Mouse (Mus musculus) spleen, embryonic (tissue): Measurements from ENCODE around the gene P2ry14.
"Not testable (repeated sequence)": the region's sequence is repeated elsewhere in the genome, so short reads cannot be mapped to it uniquely, and the experiment has no call there.

Source experiments
- CTCF ChIA-PET: fragments of 350-600 bp; sonication (Branson Sonifier 250); formaldehyde crosslinking; loops from one replicate; lab custom pipeline; 2022; lab: Charles Lee

The P2ry14 gene

DNA sequence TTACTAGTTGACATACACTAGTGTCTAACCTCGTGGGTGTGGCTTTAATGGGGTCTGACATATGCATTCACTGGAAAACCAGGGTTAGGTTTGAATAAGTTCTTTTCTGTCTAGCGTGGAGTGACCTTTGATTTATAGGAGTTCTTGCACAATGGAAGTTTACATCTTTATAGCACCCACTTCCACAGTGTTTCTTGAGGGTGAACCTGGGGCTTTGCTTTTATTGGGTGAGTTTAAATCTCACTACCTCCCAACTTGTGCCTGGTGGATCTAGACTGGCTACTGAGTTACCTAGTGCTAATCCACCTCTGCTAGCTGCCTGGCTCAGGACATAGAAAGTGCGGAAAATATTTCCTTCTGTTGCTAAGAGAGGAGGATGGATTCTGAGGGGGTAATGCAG lies 41.5 kb downstream of the P2ry14 start:
- CTCF ChIA-PET, result no interaction called here

DNA sequence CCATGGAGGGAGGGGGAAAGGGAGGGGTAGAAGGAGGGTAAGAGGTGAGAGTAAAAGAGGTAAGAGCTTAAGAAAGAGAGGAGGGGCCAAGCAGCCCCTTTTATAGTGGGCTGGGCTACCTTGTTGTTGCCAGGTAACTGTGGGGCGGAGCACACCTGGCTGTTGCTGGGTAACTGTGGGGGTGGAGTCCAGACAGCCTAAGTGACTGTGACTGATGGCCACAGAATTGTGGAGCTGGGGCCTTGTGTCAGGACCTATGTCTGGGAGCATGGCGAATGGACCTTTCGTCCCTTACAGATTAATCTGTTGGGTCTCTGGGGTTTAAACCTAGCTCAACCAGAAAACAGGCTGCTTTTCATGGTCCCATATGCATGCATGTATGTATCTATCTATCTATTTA lies 43.6 kb downstream of the P2ry14 start:
- CTCF ChIA-PET, result not testable (repeated sequence)

DNA sequence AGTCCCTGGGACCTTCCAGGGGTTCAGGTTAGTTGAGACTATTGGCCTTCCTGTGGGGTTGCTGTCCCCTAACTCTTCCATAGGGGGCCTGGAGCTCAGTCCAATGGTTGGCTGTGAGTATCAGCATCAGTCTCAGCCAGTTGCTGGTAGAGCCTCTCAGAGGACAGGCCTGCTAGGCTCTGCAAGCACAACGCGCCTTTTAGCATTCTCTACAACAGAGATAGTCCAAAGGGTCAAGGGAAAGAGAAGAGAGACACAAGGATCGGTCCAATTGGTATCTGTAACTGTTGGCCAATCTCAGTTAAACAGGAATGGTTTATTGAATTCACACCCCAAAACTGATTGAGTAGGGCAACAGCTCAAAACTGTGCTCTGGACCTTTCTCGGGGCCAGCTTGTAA lies 46.0 kb downstream of the P2ry14 start:
- CTCF ChIA-PET, result interaction anchor here (1.0 kb wide), 1 partner anchor 12 kb away, joined by 5 read pairs; no protein-coding TSS in a partner anchor

DNA sequence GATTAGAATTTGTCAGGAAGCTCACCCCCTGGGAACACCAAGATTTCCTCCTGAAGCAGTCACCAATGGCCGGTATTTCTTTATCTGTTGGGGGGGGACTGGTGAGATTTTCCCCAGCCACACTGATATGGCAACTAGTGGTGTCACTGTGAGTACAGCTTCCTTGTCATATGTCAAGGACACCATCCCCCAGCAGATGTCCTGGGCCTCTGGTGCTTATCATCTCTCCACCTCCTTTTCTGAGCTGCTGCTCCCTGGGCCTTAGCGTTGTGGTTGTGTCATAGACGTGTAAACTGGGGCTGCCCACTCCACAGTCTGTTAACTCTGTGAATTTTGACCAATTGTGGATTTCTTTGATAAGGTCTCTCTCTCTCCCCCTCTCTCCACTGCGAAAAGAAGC lies 49.0 kb downstream of the P2ry14 start:
- CTCF ChIA-PET, result interaction anchor here (0.7 to 1.1 kb wide), 2 partner anchors 15 to 26 kb away, joined by 3 to 4 read pairs; no protein-coding TSS in a partner anchor

DNA sequence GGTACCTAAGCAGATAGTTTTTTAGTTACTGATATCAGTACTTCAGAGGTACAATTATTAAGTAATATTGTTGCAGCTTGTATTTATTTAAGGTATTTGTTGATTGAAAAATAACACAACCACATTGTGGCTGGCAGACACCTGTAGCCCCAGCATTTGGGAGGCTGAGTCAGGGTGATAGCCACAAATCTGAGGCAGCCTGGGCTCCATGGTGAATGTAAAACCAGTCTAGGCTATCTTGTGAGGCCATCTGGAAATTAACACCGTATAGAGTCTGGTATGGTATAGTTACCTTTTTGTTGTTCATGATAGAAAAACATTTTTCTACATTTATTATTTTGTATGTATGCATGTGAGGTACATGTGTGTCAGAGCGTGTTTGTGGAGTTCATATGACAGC lies 51.3 kb downstream of the P2ry14 start:
- CTCF ChIA-PET, result no interaction called here

DNA sequence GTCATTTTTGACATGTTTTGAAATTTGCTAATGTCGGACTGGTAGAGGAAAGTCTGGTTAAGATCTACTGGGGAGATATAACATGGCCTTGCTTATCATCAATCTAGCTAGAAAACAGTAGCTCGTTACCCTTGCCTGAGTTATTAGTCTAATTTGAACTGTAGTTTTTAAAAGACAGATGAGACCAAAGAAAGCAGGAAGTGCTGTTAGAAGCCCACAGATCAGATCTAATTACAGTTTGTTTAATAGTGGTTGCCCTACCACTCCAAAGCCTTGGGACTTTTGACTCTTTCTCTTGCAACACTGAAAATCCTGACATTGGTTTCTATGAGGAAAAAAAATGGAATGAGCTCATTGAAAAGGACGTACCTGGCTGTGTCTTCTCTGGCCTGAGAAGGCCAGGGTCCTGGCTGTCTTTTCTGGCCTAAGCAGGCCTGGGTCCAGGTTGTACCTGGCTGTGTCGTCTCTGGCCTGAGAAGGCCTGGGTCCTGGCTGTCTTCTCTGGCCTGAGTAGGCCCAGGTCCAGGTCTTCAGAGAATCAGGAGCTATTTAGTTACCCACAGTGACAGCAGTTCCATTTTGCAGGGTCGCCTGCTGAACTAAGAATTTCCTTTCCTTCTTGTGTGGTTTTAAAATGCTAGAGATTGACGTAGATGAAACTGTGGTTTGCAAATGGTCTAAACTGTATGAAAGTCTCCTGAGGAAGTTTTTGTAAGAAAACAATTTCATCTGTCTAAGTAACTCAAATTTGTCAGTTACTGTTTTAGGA lies 52.0 kb downstream of the P2ry14 start, which contains the start of gene Gpr171:
TSS of gene Gpr171 (minus strand) at position 604 of the 769 bp plus-strand sequence.
- CTCF ChIA-PET, result no interaction called here

DNA sequence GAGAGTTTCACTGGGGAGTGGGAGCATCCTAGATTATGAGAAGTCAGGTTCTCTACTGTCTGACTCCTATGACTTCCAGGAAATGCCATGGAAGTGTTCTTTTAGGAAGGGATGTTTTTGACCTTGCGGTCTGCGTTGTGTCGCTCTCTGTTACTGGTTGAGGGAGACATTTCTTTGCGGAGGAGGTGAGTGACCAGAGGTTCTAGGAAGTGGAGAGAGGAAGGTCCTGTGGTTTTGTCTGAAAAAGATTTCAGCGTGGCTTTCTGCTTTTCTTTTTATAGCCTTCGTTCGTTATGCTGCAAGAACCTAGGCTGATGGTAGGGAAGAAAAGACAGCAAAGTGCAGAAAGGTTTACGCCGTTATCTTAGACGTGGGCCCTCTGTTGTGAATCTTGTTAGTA lies 54.9 kb downstream of the P2ry14 start:
- CTCF ChIA-PET, result no interaction called here

DNA sequence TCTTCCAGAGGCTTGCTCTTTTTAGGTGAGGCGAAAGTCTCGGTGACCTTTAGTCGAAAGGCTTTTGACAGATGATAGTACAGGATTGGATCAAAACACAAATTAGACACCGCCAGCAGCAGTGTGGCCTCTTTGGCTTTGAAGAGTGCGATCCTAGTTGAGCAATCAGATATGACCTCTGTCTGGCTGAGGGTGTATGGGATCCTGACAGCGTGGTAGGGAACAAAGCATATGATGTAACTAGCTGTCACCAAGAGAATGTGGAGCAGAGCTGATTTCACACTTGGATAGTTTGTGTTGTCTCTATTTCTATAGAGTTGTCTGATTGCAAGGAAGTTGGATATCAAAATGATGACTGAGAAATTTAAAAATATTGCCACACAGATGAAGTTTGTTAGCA lies 56.0 kb downstream of the P2ry14 start:
- CTCF ChIA-PET, result interaction anchor here (0.7 kb wide), 1 partner anchor 33 kb away, joined by 5 read pairs; no protein-coding TSS in a partner anchor

DNA sequence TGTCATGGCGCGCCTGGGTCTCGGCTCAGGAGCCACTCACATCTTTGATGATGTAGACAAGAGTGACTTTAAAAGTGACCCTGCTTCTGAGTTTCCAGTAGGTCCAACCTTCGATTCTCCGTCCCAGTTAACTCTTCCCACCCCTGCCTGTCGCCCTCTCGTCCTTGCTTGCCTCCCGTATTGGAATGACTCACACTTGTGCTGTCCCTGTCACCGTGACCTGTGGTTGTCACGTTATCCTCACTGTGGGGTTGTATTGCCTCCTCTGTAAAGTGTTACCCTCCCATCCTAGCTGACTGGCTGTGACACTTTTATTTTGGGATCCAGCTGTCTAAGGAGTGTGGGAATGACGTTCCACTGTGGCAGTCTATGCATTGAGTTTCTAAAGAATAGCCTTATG lies 60.7 kb downstream of the P2ry14 start:
- CTCF ChIA-PET, result no interaction called here

DNA sequence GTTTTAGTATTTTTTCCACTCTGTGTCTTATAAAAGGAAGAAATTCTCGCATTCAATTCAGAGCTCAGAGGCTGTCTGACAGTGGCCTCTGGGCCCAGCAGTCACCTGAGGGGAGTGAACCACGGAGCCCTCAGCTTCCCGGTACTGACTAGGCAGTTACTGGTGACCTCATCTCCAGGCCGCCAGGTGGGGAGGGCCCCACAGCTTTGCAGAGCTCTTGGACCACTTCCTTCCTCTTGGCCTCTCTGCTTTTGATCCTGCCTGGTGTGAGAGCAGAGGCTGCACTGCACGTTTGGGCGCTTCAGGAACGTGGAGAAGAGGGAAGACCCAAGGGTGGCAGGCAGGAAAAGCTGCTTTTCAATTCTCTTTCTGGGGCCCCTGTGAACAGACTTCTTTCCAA lies 72.5 kb downstream of the P2ry14 start:
- CTCF ChIA-PET, result no interaction called here

DNA sequence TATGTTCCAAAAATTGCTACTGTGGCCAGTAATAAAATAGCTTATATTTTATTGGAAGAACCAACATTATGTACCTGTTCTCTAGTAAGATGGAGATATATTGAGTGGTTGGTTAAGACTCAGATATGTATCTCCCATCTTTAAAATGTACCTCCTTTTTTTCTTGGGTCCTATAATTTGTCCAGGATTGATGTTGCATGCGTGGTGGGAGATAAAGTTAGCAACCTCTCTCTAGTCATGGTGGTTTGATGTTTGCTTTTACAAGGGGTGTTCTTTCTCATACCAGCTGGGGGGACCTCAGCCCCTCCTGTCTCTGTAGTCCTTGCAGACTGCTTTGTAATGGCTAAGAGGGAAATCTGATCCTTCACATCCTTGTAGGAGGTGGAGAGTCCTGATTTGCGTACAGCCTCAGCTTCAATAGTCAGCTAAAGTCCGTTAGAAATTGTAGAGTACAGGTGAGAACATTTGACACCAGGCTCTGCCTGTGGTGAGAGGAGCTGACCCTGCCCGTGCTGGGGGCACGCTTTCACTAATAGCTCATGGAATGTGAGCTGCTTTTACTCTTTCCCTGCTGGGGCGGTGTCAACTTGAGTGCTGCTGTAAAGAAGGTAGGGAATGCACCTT lies 73.0 kb downstream of the P2ry14 start:
- CTCF ChIA-PET, result no interaction called here

DNA sequence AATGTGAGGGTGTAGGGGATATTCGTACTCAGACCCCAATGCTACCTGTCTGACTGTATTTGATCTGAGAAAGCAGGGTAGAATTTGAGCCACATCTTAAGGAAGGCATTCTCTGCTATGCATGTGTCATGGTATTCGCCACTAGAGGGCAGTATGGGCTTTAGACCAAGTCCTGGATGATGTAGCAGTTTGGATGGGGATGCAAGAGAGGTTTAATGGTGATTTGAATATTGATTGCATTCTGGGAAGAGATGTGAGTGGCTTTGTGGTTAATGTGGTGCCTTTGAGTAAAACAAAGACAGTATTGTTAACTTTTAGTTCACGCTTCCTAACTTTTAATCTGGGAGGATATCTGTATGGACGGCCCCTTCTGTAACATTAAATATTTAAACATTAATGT lies 74.1 kb downstream of the P2ry14 start:
- CTCF ChIA-PET, result no interaction called here

DNA sequence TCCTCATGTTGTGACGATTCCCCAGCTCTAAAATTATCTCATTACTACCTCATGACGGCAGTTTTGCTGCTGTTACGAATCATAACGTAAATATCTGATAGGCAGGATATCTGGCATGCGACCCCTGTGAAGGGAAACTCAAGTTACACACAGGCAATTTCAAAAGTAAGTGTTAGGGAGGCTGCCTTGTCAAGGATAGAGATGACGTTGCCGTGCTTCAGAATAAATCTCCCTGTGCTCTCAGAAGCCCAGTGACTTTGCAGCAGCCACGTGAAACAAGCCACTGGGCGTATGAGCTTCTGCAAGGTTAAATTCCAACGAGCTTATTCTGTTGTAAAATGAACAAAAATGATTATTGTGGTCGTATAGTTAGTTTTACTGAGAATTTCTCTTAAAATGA lies 74.8 kb downstream of the P2ry14 start:
- CTCF ChIA-PET, result interaction anchor here (1.1 kb wide), 1 partner anchor 28 kb away, joined by 3 read pairs; no protein-coding TSS in a partner anchor

DNA sequence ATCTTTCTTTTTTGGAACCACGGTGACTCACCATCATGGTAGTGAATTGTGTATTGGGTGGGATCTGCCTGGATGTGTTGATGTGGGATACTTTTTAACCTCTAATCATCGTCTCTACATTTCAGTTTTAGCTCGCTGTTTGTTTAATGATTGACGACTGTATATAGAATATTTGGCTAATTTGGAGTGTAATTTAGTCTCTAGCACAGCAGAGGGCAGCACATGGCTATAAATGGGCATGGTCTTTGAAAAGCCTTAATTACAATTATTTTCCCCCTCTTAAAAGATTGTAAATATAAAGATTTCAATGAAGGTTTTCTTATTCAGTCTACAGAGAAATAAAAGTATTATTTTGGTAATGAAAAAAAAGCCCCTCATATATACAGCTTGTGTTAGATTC lies 76.1 kb downstream of the P2ry14 start:
- CTCF ChIA-PET, result interaction anchor here (0.6 to 1.6 kb wide), 2 partner anchors 43 to 91 kb away, joined by 3 read pairs; no protein-coding TSS in a partner anchor

DNA sequence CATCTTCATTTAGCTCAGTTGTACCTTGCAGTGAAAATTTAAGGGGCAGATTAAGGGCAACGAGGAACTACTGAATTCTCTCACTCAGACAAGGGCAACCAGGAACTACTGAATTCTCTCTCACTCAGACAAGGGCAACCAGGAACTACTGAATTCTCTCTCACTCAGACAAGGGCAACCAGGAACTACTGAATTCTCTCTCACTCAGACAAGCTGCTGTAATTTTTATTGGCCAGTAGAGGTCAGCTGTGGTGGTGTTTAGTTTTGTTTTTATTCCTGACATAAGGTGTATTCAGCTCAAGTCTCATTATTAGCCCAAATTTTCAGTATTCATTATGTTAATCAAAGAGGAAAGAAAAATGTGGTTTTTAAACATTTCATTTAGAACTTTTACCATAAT lies 84.3 kb downstream of the P2ry14 start:
- CTCF ChIA-PET, result not testable (repeated sequence)

DNA sequence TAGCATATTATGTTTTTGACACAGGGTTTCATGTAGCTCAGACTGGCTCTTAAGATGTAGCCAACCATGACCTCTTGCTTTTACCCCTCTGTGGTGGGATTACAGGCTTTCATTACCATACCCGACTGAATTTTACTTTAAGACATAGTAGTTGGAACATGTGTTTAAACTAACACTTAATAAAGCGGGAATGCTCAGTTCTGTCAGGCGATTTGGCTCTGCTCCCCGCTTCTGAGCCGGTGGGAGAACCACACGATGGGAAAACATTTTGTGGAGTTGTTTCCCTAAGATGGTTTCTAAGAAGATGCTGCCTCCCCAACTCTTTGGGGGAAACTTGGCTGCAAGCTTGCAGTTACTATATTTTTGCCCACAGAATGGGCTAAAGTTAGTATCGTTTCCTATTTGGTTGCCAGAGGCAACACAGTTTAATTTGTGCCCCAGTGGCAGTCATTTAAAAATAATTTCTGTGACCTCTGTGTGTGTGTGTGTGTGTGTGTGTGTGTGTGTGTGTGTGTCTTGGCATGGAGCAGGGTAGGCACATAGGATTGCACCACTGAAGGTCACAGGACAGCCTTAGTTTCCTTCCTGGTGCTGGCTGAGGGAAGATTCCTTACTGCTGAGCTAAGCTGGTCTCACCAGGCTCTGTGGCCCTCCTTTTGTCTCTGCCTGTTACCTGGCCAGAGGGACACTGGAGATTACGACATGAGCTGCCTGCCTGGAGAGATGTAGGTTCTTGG lies 86.7 kb downstream of the P2ry14 start:
- CTCF ChIA-PET, result no interaction called here

DNA sequence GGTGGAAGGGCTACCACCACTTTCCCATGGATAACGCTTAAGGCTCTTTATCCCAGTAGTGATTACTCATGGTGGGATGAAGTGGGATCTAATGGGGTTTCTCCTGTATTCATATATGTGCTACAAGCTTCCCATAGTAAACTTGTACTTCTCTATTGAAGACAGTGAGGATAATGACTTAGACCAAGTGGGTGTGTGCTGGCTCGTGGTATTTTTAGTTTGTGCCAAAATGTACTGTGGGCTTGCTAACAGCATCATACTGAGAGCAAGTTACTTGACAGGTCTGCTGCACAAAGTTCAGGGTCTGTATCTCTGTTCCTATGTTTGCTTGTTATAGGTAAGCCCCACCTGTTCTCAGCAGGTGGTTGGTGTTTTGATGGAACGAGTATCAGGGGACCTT lies 87.5 kb downstream of the P2ry14 start:
- CTCF ChIA-PET, result no interaction called here
